Mouse (Mus musculus): ENCODE results near the gene Gm2431. TPM values are rescaled to one million over a fixed set of nuclear protein-coding genes. Genes with fewer than 3 reads are reported as not detected.
"Not testable (repeated sequence)": the region's sequence is repeated elsewhere in the genome, so short reads cannot be mapped to it uniquely, and the experiment has no call there.

Gene Gm2431
- polyA plus RNA-seq, 1 experiment = not detected

DNA sequence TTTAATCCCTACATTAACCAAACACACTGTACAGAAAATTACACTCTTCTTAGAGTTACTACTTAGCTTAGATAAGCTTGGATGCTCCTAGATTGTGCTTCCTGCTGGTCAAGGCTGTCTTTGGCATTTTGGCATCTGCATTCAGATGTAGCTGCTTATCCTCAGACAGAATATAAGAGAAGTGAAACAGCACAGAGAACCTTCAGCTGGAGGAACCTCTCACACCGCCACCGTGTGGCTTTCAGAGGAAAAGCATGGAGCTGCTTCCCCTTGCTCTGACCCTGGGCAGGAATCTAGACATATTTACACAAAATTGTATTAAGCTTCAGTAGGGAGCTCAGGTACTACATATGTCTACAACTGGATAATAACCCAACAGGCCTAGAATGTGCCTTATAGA is 2.6 kb downstream of the Gm2431 start:
- no peak overlapping the region for H3K4me3 ChIP-seq (ENCODE audit: low read depth, low read length)
- no peaks in the 10 kb centered on the region for H3K9me3 ChIP-seq (replicated peaks; ENCODE audit: control insufficient read depth, insufficient read depth, low read length, poor library complexity, severe bottlenecking)
- TF ChIP-seq EP300 (IDR thresholded peaks at IDR 0.05; ENCODE audit: insufficient read depth, low read depth, low read length) (no peak), CTCF (IDR thresholded peaks at IDR 0.05; ENCODE audit: low read depth, low read length) (peak; percentile 76)
- no peak overlapping the region for H3K27ac ChIP-seq (ENCODE audit: insufficient read depth, low read length)
- H3K36me3 ChIP-seq (ENCODE audit: control insufficient read depth, insufficient read depth, low read length, poor library complexity, severe bottlenecking) = no peaks in the 10 kb centered on the region
- H3K4me1 ChIP-seq (ENCODE audit: control insufficient read depth, insufficient read depth, low read length) = no peaks in the 10 kb centered on the region
- H3K27me3 ChIP-seq (ENCODE audit: control insufficient read depth, insufficient read depth, low read length, poor library complexity, severe bottlenecking) = no peaks in the 10 kb centered on the region
- no peak overlapping the region for H3K9ac ChIP-seq (ENCODE audit: low read depth, poor library complexity, severe bottlenecking)

DNA sequence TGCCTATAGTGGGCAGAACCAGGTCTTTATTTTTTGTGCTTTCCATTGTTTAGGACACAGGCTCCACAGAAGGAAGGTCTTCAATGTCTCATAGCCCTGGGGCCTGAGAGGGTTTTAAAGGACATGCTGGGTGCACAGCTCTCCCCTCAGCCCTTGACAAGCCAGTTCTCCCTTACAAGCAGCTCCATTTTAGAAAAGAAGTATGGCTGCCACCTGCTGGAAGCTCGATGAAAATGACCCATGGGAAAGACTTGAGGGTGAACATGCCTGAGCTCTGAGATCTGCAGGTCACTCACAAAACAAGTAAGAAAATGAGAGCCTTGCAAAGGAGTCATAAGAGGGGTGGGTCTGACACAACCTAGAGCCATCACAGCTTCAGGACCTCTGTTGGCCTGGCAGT is 8.3 kb downstream of the Gm2431 start:
- H3K27ac ChIP-seq (ENCODE audit: insufficient read depth, low read length) = no peak overlapping the region

DNA sequence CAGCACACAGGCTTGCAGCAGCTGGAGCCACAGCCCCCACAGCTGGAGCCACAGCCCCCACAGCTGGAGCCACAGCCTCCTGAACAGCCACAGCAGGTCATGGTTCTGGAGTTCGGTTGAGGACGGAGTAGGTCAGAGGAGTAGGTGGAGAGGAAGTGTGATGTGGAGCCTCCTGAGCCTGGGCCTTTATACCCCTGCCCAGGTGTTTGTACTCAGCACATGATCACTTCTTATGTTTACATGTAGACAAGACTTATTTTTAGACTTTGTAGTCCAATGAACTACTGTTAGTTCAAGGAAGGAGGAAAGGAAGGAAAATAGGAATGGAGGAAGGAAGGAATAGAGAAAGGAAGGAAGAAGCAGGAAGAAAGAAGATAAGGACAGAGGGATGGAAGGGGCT is 17.2 kb downstream of the Gm2431 start, which contains the start of gene Gm40460:
Gene Gm40460 (minus strand): TSS at position 101 of the 400 bp plus-strand sequence.
- Histone ChIP-seq H3K27ac (ENCODE audit: insufficient read depth, low read length) (no peak within 1 kb of the TSS), H3K9me3 (replicated peaks; ENCODE audit: control insufficient read depth, insufficient read depth, low read length, poor library complexity, severe bottlenecking) (peaks cover 15% of the 10 kb centered on the region), H3K4me3 (ENCODE audit: low read depth, low read length) (no peak within 1 kb of the TSS), H3K9ac (ENCODE audit: low read depth, poor library complexity, severe bottlenecking) (no peak within 1 kb of the TSS), H3K36me3 (ENCODE audit: control insufficient read depth, insufficient read depth, low read length, poor library complexity, severe bottlenecking) (no peaks in the 10 kb centered on the region), H3K4me1 (ENCODE audit: control insufficient read depth, insufficient read depth, low read length) (no peaks in the 10 kb centered on the region), H3K27me3 (ENCODE audit: control insufficient read depth, insufficient read depth, low read length, poor library complexity, severe bottlenecking) (no peaks in the 10 kb centered on the region; the same call in 1 of the 2 replicates)
- no peak for TF ChIP-seq EP300 (IDR thresholded peaks at IDR 0.05; ENCODE audit: insufficient read depth, low read depth, low read length)
- TF ChIP-seq CTCF (IDR thresholded peaks at IDR 0.05; ENCODE audit: low read depth, low read length) = no peak
- no peak for TF ChIP-seq POLR2A (IDR thresholded peaks at IDR 0.05; ENCODE audit: insufficient read depth, low read length)

More for the DNA sequence above, 8.3 kb downstream of the Gm2431 start:
- Histone ChIP-seq H3K27me3 (ENCODE audit: control insufficient read depth, insufficient read depth, low read length, poor library complexity, severe bottlenecking) (no peaks in the 10 kb centered on the region), H3K4me1 (ENCODE audit: control insufficient read depth, insufficient read depth, low read length) (no peaks in the 10 kb centered on the region), H3K9me3 (replicated peaks; ENCODE audit: control insufficient read depth, insufficient read depth, low read length, poor library complexity, severe bottlenecking) (no peaks in the 10 kb centered on the region), H3K9ac (ENCODE audit: low read depth, poor library complexity, severe bottlenecking) (no peak overlapping the region), H3K4me3 (ENCODE audit: low read depth, low read length) (no peak overlapping the region), H3K36me3 (ENCODE audit: control insufficient read depth, insufficient read depth, low read length, poor library complexity, severe bottlenecking) (no peaks in the 10 kb centered on the region)
- TF ChIP-seq EP300 (IDR thresholded peaks at IDR 0.05; ENCODE audit: insufficient read depth, low read depth, low read length) (no peak), POLR2A (IDR thresholded peaks at IDR 0.05; ENCODE audit: insufficient read depth, low read length) (no peak), CTCF (IDR thresholded peaks at IDR 0.05; ENCODE audit: low read depth, low read length) (peak; percentile 49)

DNA sequence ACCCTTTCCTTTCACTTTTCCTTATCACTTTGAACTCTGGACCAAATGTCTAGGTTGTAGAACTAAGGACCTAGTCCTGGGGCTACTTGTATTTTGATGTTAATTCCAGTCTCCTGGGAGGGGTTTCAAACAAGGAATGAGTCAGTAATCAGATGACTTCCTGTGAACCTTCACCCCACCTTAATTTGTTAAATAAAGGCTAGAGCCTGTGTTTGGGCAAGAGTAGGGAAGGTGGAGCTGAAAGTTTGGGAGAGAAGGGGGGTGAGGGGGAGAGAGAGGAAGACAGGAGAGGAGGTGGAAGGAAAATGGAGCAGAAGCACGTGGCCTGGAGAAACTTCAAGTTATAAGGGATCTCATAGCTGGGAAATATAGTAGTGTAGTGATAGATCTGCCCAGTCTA is 26.6 kb downstream of the Gm2431 start:
- Histone ChIP-seq H3K4me1 (ENCODE audit: control insufficient read depth, insufficient read depth, low read length) (peaks cover 5% of the 10 kb centered on the region), H3K27ac (ENCODE audit: insufficient read depth, low read length) (peak overlapping the region; percentile 86), H3K36me3 (ENCODE audit: control insufficient read depth, insufficient read depth, low read length, poor library complexity, severe bottlenecking) (no peaks in the 10 kb centered on the region; the same call in 1 of the 2 replicates), H3K9me3 (replicated peaks; ENCODE audit: control insufficient read depth, insufficient read depth, low read length, poor library complexity, severe bottlenecking) (peaks cover 40% of the 10 kb centered on the region), H3K9ac (ENCODE audit: low read depth, poor library complexity, severe bottlenecking) (no peak overlapping the region), H3K27me3 (ENCODE audit: control insufficient read depth, insufficient read depth, low read length, poor library complexity, severe bottlenecking) (no peaks in the 10 kb centered on the region), H3K4me3 (ENCODE audit: low read depth, low read length) (no peak overlapping the region)
- 0 out of 2 replicates have a peak, but pooled peaks have one; percentile 52 for TF ChIP-seq EP300 (IDR thresholded peaks at IDR 0.05; ENCODE audit: insufficient read depth, low read depth, low read length)
- peak; percentile 18 for TF ChIP-seq POLR2A (IDR thresholded peaks at IDR 0.05; ENCODE audit: insufficient read depth, low read length)
- no peak for TF ChIP-seq CTCF (IDR thresholded peaks at IDR 0.05; ENCODE audit: low read depth, low read length)

DNA sequence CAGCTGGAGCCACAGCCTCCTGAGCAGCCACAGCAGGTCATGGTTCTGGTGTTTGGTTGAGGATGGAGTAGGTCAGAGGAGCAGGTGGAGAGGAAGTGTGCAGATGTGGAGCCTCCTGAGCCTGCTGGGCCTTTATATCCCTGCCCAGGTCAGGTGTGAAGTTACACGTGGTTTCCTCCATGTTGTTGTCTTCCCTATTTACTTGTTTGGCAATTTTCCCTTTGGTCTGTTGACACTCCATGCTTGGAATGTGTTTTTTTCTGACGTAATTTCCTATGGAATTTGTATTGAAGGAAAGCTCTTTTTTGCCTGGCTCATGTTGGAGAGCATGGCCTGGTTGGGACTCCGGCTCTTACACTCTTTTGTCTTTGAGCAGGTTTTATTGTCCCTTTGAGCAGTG is 28.3 kb downstream of the Gm2431 start, which contains the start of gene Krtap5-5:
Gene Krtap5-5 (minus strand): TSS at position 101 of the 400 bp plus-strand sequence.
- peak within 1 kb of the TSS; percentile 94; the same call in 1 of the 2 replicates for H3K27ac ChIP-seq (ENCODE audit: insufficient read depth, low read length)
- not testable (repeated sequence) for H3K9ac ChIP-seq (ENCODE audit: low read depth, poor library complexity, severe bottlenecking); H3K4me3 ChIP-seq (ENCODE audit: low read depth, low read length)

DNA sequence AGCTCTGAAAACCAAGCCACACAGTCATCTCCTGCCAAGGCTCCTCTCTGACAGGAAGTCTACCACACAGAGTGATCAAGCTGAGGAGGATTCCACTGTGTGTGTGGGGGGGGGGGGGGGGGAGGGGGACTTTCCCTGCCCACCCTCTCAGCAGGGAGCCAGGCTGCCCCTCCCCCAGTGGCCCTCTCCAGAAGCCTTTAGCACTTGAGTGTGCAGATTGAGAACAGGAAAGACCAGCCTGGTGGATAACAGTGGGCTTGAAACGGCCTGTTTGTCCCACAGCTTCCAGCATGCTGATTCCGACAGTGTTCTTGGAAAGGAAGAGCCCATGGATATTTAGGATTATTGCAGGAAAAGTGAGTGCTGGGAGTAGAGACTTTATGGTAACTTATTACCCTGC is 33.6 kb downstream of the Gm2431 start:
- H3K27ac ChIP-seq (ENCODE audit: insufficient read depth, low read length) = no peak overlapping the region

More for the DNA sequence above, 28.3 kb downstream of the Gm2431 start, which contains the start of gene Krtap5-5:
- not testable (repeated sequence) for H3K36me3 ChIP-seq (ENCODE audit: control insufficient read depth, insufficient read depth, low read length, poor library complexity, severe bottlenecking); H3K27me3 ChIP-seq (ENCODE audit: control insufficient read depth, insufficient read depth, low read length, poor library complexity, severe bottlenecking); H3K4me1 ChIP-seq (ENCODE audit: control insufficient read depth, insufficient read depth, low read length)
- peaks cover 24% of the 10 kb centered on the region for H3K9me3 ChIP-seq (replicated peaks; ENCODE audit: control insufficient read depth, insufficient read depth, low read length, poor library complexity, severe bottlenecking)

DNA sequence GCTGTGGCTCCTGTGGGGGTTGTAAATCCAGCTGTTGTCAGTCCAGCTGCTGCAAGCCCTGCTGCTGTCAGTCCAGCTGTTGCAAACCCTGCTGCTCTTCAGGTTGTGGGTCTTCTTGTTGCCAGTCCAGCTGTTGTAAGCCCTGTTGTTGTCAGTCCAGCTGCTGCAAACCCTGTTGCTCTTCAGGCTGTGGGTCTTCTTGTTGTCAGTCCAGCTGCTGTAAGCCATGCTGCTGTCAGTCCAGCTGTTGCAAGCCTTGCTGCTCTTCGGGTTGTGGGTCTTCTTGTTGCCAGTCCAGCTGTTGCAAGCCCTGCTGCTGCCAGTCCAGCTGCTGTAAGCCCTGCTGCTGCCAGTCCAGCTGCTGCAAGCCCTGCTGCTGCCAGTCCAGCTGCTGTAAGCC is 46.0 kb downstream of the Gm2431 start:
- H3K9me3 ChIP-seq (replicated peaks; ENCODE audit: control insufficient read depth, insufficient read depth, low read length, poor library complexity, severe bottlenecking); H3K4me1 ChIP-seq (ENCODE audit: control insufficient read depth, insufficient read depth, low read length); H3K27me3 ChIP-seq (ENCODE audit: control insufficient read depth, insufficient read depth, low read length, poor library complexity, severe bottlenecking); H3K9ac ChIP-seq (ENCODE audit: low read depth, poor library complexity, severe bottlenecking); H3K4me3 ChIP-seq (ENCODE audit: low read depth, low read length); H3K27ac ChIP-seq (ENCODE audit: insufficient read depth, low read length); H3K36me3 ChIP-seq (ENCODE audit: control insufficient read depth, insufficient read depth, low read length, poor library complexity, severe bottlenecking): not testable (repeated sequence)

More for the DNA sequence above, 33.6 kb downstream of the Gm2431 start:
- Histone ChIP-seq H3K4me1 (ENCODE audit: control insufficient read depth, insufficient read depth, low read length) (no peaks in the 10 kb centered on the region), H3K27me3 (ENCODE audit: control insufficient read depth, insufficient read depth, low read length, poor library complexity, severe bottlenecking) (no peaks in the 10 kb centered on the region), H3K4me3 (ENCODE audit: low read depth, low read length) (no peak overlapping the region), H3K9me3 (replicated peaks; ENCODE audit: control insufficient read depth, insufficient read depth, low read length, poor library complexity, severe bottlenecking) (peaks cover 17% of the 10 kb centered on the region), H3K36me3 (ENCODE audit: control insufficient read depth, insufficient read depth, low read length, poor library complexity, severe bottlenecking) (no peaks in the 10 kb centered on the region), H3K9ac (ENCODE audit: low read depth, poor library complexity, severe bottlenecking) (no peak overlapping the region)
- TF ChIP-seq POLR2A (IDR thresholded peaks at IDR 0.05; ENCODE audit: insufficient read depth, low read length) (no peak), CTCF (IDR thresholded peaks at IDR 0.05; ENCODE audit: low read depth, low read length) (no peak), EP300 (IDR thresholded peaks at IDR 0.05; ENCODE audit: insufficient read depth, low read depth, low read length) (no peak)

All from ES-Bruce4 (cell line).